Mouse (Mus musculus): ENCODE measurements at regions not wholly inside any gene's neighbourhood (a gene's known extent, or its start where the extent isn't known, plus 50 kb on each side); places are given as distances from the start of the nearest gene placed in this dataset.

GRCm38 (mm10) chr6:91580607-91581006 is 64.9 kb downstream of the Lsm3 start:
- Histone ChIP-seq H3K36me3 (replicated peaks; ENCODE audit: control insufficient read depth, insufficient read depth, low read depth) (no peaks in the 10 kb centered on the region), H3K9me3 (ENCODE audit: control insufficient read depth, low read length) (no peaks in the 10 kb centered on the region), H3K27me3 (ENCODE audit: control insufficient read depth, insufficient read depth, low read length) (no peaks in the 10 kb centered on the region), H3K4me3 (ENCODE audit: insufficient read depth in 1 of 2, low read depth in 2 of 2, low read length in 2 of 2) (no peak overlapping the region), H3K4me1 (replicated peaks; ENCODE audit: control insufficient read depth in 2 of 2, insufficient read depth in 2 of 2, low read length in 1 of 2) (no peaks in the 10 kb centered on the region; a peak in 1 of 4 replicates), H3K9ac (replicated peaks) (no peak overlapping the region), H3K4me2 (ENCODE audit: low read depth) (no peak overlapping the region), H3K27ac (no peak overlapping the region)
- 73% methylated on average over 6 of the region's 6 CpGs for WGBS (ENCODE audit: insufficient replicate concordance)
- TF ChIP-seq EP300 (IDR thresholded peaks at IDR 0.05; ENCODE audit: low read depth) (no peak), CTCF (IDR thresholded peaks at IDR 0.05; ENCODE audit: low read depth) (no peak)
- ATAC-seq (ENCODE audit: insufficient read depth) (no peak), DNase-seq (ENCODE audit: low read depth in 3 of 3, low spot score in 3 of 3) (no peak)

DNA sequence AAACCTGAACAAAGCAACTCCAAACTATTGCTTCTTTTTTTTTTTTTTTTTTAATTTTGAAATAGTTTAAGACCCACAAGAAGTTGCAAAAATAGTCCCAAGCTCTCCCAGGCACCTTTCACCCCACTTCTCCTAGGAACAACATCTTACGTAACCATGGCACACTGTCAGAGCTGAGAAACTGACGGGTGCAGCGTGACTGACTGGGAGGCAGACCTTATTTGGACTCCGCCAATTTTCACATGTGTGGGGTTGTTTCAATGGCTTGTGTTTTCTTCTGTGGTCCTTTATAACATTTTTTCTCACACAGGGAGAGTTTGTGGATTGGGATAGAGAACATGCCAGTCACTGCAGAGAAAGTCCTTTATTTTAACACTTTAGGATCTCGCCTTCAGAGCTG is 66.6 kb downstream of the Lsm3 start:
- 70% methylated on average over 5 of the region's 5 CpGs for WGBS (ENCODE audit: insufficient replicate concordance)

DNA sequence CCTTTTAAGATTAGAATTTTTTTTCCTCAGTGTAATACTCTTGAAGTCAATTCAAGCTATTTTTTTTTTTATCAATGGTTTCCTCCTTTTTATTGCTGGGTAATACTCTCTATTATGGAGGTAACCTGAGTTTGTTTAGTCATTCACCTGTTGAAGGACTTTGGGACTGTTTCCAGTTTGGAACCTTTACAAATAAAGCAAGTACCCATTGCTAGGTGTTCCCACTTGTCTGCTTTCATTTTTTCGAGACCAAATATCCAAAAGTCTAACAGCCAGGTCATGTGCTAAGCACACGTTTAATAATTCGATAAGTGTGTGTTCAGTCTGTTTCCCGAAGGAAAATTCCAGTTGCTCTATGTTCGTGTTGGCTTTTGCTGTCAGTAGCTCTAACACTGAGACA is 67.6 kb downstream of the Lsm3 start:
- ATAC-seq (ENCODE audit: insufficient read depth) (no peak), DNase-seq (ENCODE audit: low read depth in 3 of 3, low spot score in 3 of 3) (no peak)
- H3K27ac ChIP-seq, result no peak overlapping the region
- H3K9me3 ChIP-seq (ENCODE audit: control insufficient read depth, low read length), result no peaks in the 10 kb centered on the region
- no peak for TF ChIP-seq EP300 (IDR thresholded peaks at IDR 0.05; ENCODE audit: low read depth)
- no peak for TF ChIP-seq CTCF (IDR thresholded peaks at IDR 0.05; ENCODE audit: low read depth)
- H3K4me2 ChIP-seq (ENCODE audit: low read depth), result no peak overlapping the region
- no peak overlapping the region for H3K9ac ChIP-seq (replicated peaks)
- H3K4me3 ChIP-seq (ENCODE audit: insufficient read depth in 1 of 2, low read depth in 2 of 2, low read length in 2 of 2), result no peak overlapping the region
- 56% methylated on average over 5 of the region's 5 CpGs for whole genome bisulfite sequencing (ENCODE audit: insufficient replicate concordance)
- H3K4me1 ChIP-seq (replicated peaks; ENCODE audit: control insufficient read depth in 2 of 2, insufficient read depth in 2 of 2, low read length in 1 of 2), result no peaks in the 10 kb centered on the region; a peak in 1 of 4 replicates
- H3K27me3 ChIP-seq (ENCODE audit: control insufficient read depth, insufficient read depth, low read length), result no peaks in the 10 kb centered on the region
- H3K36me3 ChIP-seq (replicated peaks; ENCODE audit: control insufficient read depth, insufficient read depth, low read depth), result no peaks in the 10 kb centered on the region

More for the DNA sequence above, 66.6 kb downstream of the Lsm3 start:
- no peaks in the 10 kb centered on the region for H3K9me3 ChIP-seq (ENCODE audit: control insufficient read depth, low read length)
- no peak overlapping the region for H3K9ac ChIP-seq (replicated peaks)
- H3K36me3 ChIP-seq (replicated peaks; ENCODE audit: control insufficient read depth, insufficient read depth, low read depth), result no peaks in the 10 kb centered on the region
- TF ChIP-seq EP300 (IDR thresholded peaks at IDR 0.05; ENCODE audit: low read depth) (no peak), CTCF (IDR thresholded peaks at IDR 0.05; ENCODE audit: low read depth) (no peak)
- DNase-seq (ENCODE audit: low read depth in 3 of 3, low spot score in 3 of 3) (no peak), ATAC-seq (ENCODE audit: insufficient read depth) (no peak)
- no peaks in the 10 kb centered on the region for H3K27me3 ChIP-seq (ENCODE audit: control insufficient read depth, insufficient read depth, low read length)
- H3K4me3 ChIP-seq (ENCODE audit: insufficient read depth in 1 of 2, low read depth in 2 of 2, low read length in 2 of 2), result no peak overlapping the region
- no peaks in the 10 kb centered on the region; a peak in 1 of 4 replicates for H3K4me1 ChIP-seq (replicated peaks; ENCODE audit: control insufficient read depth in 2 of 2, insufficient read depth in 2 of 2, low read length in 1 of 2)
- no peak overlapping the region for H3K27ac ChIP-seq
- no peak overlapping the region for H3K4me2 ChIP-seq (ENCODE audit: low read depth)

- 39% methylated on average over 3 of the region's 3 CpGs for WGBS (ENCODE audit: insufficient replicate concordance)
- TF ChIP-seq EP300 (IDR thresholded peaks at IDR 0.05; ENCODE audit: low read depth) (no peak), CTCF (IDR thresholded peaks at IDR 0.05; ENCODE audit: low read depth) (no peak)
These were observed 69.8 kb downstream of the Lsm3 start for GRCm38 (mm10) chr6:91585543-91585942.

GRCm38 (mm10) chr6:91589181-91589580 is 73.5 kb downstream of the Lsm3 start:
- TF ChIP-seq CTCF (IDR thresholded peaks at IDR 0.05; ENCODE audit: low read depth) (no peak), EP300 (IDR thresholded peaks at IDR 0.05; ENCODE audit: low read depth) (no peak)
- WGBS (ENCODE audit: insufficient replicate concordance), result 68% methylated on average over 4 of the region's 4 CpGs
- Histone ChIP-seq H3K4me3 (ENCODE audit: insufficient read depth in 1 of 2, low read depth in 2 of 2, low read length in 2 of 2) (no peak overlapping the region), H3K27ac (no peak overlapping the region), H3K9ac (replicated peaks) (no peak overlapping the region), H3K4me2 (ENCODE audit: low read depth) (no peak overlapping the region), H3K9me3 (ENCODE audit: control insufficient read depth, low read length) (no peaks in the 10 kb centered on the region), H3K27me3 (ENCODE audit: control insufficient read depth, insufficient read depth, low read length) (no peaks in the 10 kb centered on the region), H3K4me1 (replicated peaks; ENCODE audit: control insufficient read depth in 2 of 2, insufficient read depth in 2 of 2, low read length in 1 of 2) (no peaks in the 10 kb centered on the region; a peak in 1 of 4 replicates), H3K36me3 (replicated peaks; ENCODE audit: control insufficient read depth, insufficient read depth, low read depth) (no peaks in the 10 kb centered on the region)
- DNase-seq (ENCODE audit: low read depth in 3 of 3, low spot score in 3 of 3), result no peak
- ATAC-seq (ENCODE audit: insufficient read depth), result no peak

More at GRCm38 (mm10) chr6:91585543-91585942, 69.8 kb downstream of the Lsm3 start:
- Histone ChIP-seq H3K27me3 (ENCODE audit: control insufficient read depth, insufficient read depth, low read length) (no peaks in the 10 kb centered on the region), H3K4me3 (ENCODE audit: insufficient read depth in 1 of 2, low read depth in 2 of 2, low read length in 2 of 2) (no peak overlapping the region), H3K9me3 (ENCODE audit: control insufficient read depth, low read length) (no peaks in the 10 kb centered on the region), H3K4me1 (replicated peaks; ENCODE audit: control insufficient read depth in 2 of 2, insufficient read depth in 2 of 2, low read length in 1 of 2) (no peaks in the 10 kb centered on the region; a peak in 1 of 4 replicates), H3K27ac (no peak overlapping the region), H3K4me2 (ENCODE audit: low read depth) (no peak overlapping the region), H3K9ac (replicated peaks) (no peak overlapping the region), H3K36me3 (replicated peaks; ENCODE audit: control insufficient read depth, insufficient read depth, low read depth) (no peaks in the 10 kb centered on the region)
- DNase-seq (ENCODE audit: low read depth in 3 of 3, low spot score in 3 of 3) (no peak), ATAC-seq (ENCODE audit: insufficient read depth) (no peak)
